Mouse (Mus musculus) limb, embryonic 10.5 days (tissue): ENCODE results near the gene Poc1b. TPM values are rescaled to one million over a fixed set of nuclear protein-coding genes. Genes with fewer than 3 reads are reported as not detected.

Experiments
- DNase-seq: peaks from one replicate; pipeline ENCODE4 v3.0.0-alpha.2; 2017; ENCODE audit warnings: low spot score
- H3K27ac ChIP-seq: fragments of 300-500 bp; sonication (generic); 2 replicates; pipeline ENCODE4 v1.5.1; 2016; ENCODE audit warnings: mild to moderate bottlenecking
- H3K27me3 ChIP-seq: fragments of 300-500 bp; sonication (generic); 2 replicates; pipeline ENCODE4 v1.6.1; 2016; ENCODE audit warnings: low read depth, mild to moderate bottlenecking; ENCODE audit not compliant: poor library complexity, severe bottlenecking
- H3K36me3 ChIP-seq: fragments of 300-500 bp; sonication (generic); 2 replicates; pipeline ENCODE4 v1.6.1; 2016; ENCODE audit warnings: mild to moderate bottlenecking, moderate library complexity
- H3K4me1 ChIP-seq: fragments of 300-500 bp; sonication (generic); 2 replicates; pipeline ENCODE4 v1.6.1; 2016
- H3K4me3 ChIP-seq: fragments of 300-500 bp; sonication (generic); 2 replicates; pipeline ENCODE4 v1.5.1; 2016; ENCODE audit warnings: mild to moderate bottlenecking, moderate library complexity
- H3K9me3 ChIP-seq: fragments of 300-500 bp; sonication (generic); replicated peaks from 2 replicates; pipeline ENCODE4 v1.6.1; 2016; ENCODE audit warnings: mild to moderate bottlenecking
- WGBS: fragments of 180-500 bp; shearing (Covaris S2); methylation state at CpG from one replicate; pipeline ENCODE4 v1.1.7; 2016; 5-methylcytosine and 5-hydroxymethylcytosine counted together
- polyA plus RNA-seq: library from polyadenylated mRNA; unstranded; fragments of >200 nt; fragmentation: Nextera tagmentation; extraction: Ambion mirVana; gene quantifications from 2 replicates; pipeline ENCODE4 v1.2.1, GENCODE M21; 2016

Gene Poc1b
- polyA plus RNA-seq, 1 experiment from 2014 or later: 39.9 TPM

DNA sequence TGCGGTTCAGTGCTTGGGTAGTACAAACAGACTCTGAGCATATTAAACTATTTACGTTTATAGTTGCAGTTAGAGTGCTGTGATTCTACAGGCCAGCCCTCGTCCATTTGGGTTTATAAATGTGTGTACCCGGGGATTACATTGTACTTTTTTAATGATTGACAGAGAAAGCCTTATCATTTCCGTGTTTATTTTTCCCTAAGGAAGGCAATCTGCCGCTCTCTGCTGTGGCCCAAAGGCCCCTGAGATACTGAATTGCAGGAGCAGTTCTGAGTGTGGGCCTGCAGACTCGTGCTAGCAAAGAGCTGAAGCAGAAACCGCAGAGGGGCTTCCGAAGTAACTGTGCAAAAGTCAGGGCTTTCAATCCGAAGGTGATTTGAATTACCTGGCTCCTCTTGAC is 11.0 kb downstream of the Poc1b start:
- Histone ChIP-seq H3K36me3 (no peaks in the 10 kb centered on the region), H3K4me1 (peaks cover 63% of the 10 kb centered on the region), H3K27ac (no peak overlapping the region), H3K27me3 (no peaks in the 10 kb centered on the region), H3K4me3 (no peak overlapping the region), H3K9me3 (no peaks in the 10 kb centered on the region)
- WGBS: 82% methylated on average over 10 of the region's 10 CpGs
- no peak for DNase-seq

GRCm38 (mm10) chr10:99118697-99119096 is 11.9 kb downstream of the Poc1b start:
- 29% methylated on average over 6 of the region's 6 CpGs for WGBS
- Histone ChIP-seq H3K36me3 (no peaks in the 10 kb centered on the region), H3K4me3 (no peak overlapping the region), H3K9me3 (no peaks in the 10 kb centered on the region), H3K27ac (peak overlapping the region; percentile 14; the same call in 1 of the 2 replicates), H3K4me1 (peaks cover 58% of the 10 kb centered on the region), H3K27me3 (no peaks in the 10 kb centered on the region)
- peak; percentile 66 for DNase-seq

GRCm38 (mm10) chr10:99119471-99119870 is 12.6 kb downstream of the Poc1b start:
- no peaks in the 10 kb centered on the region for H3K9me3 ChIP-seq
- DNase-seq: no peak
- H3K27me3 ChIP-seq: no peaks in the 10 kb centered on the region
- whole genome bisulfite sequencing: 86% methylated on average over 4 of the region's 4 CpGs
- peaks cover 51% of the 10 kb centered on the region for H3K4me1 ChIP-seq
- 0 out of 2 replicates have a peak overlapping the region, but pooled peaks have one; percentile 14 for H3K27ac ChIP-seq
- no peaks in the 10 kb centered on the region for H3K36me3 ChIP-seq
- no peak overlapping the region for H3K4me3 ChIP-seq

- Histone ChIP-seq H3K36me3 (peaks cover 51% of the 10 kb centered on the region), H3K27me3 (no peaks in the 10 kb centered on the region), H3K27ac (peak within 1 kb of the TSS; percentile 36; the same call in 1 of the 2 replicates), H3K9me3 (no peaks in the 10 kb centered on the region), H3K4me1 (peaks cover 15% of the 10 kb centered on the region; the same call in 1 of the 2 replicates), H3K4me3 (no peak within 1 kb of the TSS)
- DNase-seq: no peak
- 91% methylated on average over 4 of the region's 4 CpGs for WGBS
Observed at GRCm38 (mm10) chr10:99126225-99126624, 19.4 kb downstream of the Poc1b start, which contains the start of gene Phxr2. TSS of gene Phxr2 (minus strand) at chr10:99126325.

- H3K4me3 ChIP-seq: no peak overlapping the region
- no peak for DNase-seq
- peak overlapping the region; percentile 36; the same call in 1 of the 2 replicates for H3K27ac ChIP-seq
- no peaks in the 10 kb centered on the region for H3K9me3 ChIP-seq
- H3K27me3 ChIP-seq: no peaks in the 10 kb centered on the region
- H3K4me1 ChIP-seq: peaks cover 17% of the 10 kb centered on the region; the same call in 1 of the 2 replicates
- 89% methylated on average over 14 of the region's 14 CpGs for WGBS
- H3K36me3 ChIP-seq: peaks cover 57% of the 10 kb centered on the region
Observed at GRCm38 (mm10) chr10:99126954-99127353, 20.1 kb downstream of the Poc1b start.

- H3K36me3 ChIP-seq: peaks cover 65% of the 10 kb centered on the region
- no peaks in the 10 kb centered on the region for H3K27me3 ChIP-seq
- H3K27ac ChIP-seq: no peak overlapping the region
- WGBS: 80% methylated on average over 11 of the region's 11 CpGs
- no peak for DNase-seq
- H3K4me3 ChIP-seq: no peak overlapping the region
- H3K4me1 ChIP-seq: peaks cover 17% of the 10 kb centered on the region; the same call in 1 of the 2 replicates
- no peaks in the 10 kb centered on the region for H3K9me3 ChIP-seq
Observed at GRCm38 (mm10) chr10:99127691-99128261, 20.9 kb downstream of the Poc1b start.

DNA sequence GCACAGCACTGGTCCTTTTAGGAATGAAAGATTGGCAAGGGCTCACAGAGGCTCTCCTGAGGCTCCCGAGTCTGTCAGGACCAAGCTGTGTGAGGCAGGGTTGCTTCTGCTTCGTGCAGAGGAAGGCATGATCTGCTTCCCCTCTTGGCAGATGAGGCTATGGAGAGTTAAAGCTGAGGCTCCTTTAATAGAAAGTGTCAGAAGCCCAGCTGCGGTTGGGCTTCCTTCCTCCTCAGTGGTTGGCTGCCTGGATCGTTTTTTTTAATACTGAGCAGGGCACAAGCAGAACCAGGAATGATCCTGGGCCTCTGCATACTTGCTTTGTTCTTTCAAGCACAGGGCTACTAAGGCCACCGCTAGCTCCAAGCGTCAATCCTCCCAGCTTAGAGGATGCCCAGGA is 23.8 kb downstream of the Poc1b start:
- Histone ChIP-seq H3K4me1 (peaks cover 17% of the 10 kb centered on the region; the same call in 1 of the 2 replicates), H3K9me3 (no peaks in the 10 kb centered on the region), H3K27ac (0 out of 2 replicates have a peak overlapping the region, but pooled peaks have one; percentile 0), H3K27me3 (no peaks in the 10 kb centered on the region), H3K36me3 (peaks cover 72% of the 10 kb centered on the region), H3K4me3 (no peak overlapping the region)
- no peak for DNase-seq
- 62% methylated on average over 6 of the region's 6 CpGs for WGBS

- no peak for DNase-seq
- H3K4me1 ChIP-seq: peaks cover 17% of the 10 kb centered on the region; the same call in 1 of the 2 replicates
- no peaks in the 10 kb centered on the region for H3K27me3 ChIP-seq
- 0 out of 2 replicates have a peak overlapping the region, but pooled peaks have one; percentile 0 for H3K27ac ChIP-seq
- 65% methylated on average over 5 of the region's 5 CpGs for WGBS
- H3K4me3 ChIP-seq: no peak overlapping the region
- H3K36me3 ChIP-seq: peaks cover 76% of the 10 kb centered on the region
- H3K9me3 ChIP-seq: no peaks in the 10 kb centered on the region
Observed at GRCm38 (mm10) chr10:99131298-99131697, 24.5 kb downstream of the Poc1b start.

- peaks cover 13% of the 10 kb centered on the region; the same call in 1 of the 2 replicates for H3K4me1 ChIP-seq
- peaks cover 75% of the 10 kb centered on the region for H3K36me3 ChIP-seq
- H3K9me3 ChIP-seq: no peaks in the 10 kb centered on the region
- no peak overlapping the region for H3K27ac ChIP-seq
- H3K4me3 ChIP-seq: no peak overlapping the region
- WGBS: 83% methylated on average over 6 of the region's 6 CpGs
- no peaks in the 10 kb centered on the region for H3K27me3 ChIP-seq
- DNase-seq: no peak
Observed at GRCm38 (mm10) chr10:99132189-99132588, 25.4 kb downstream of the Poc1b start.

GRCm38 (mm10) chr10:99132595-99133272 is 25.9 kb downstream of the Poc1b start:
- peaks cover 70% of the 10 kb centered on the region for H3K36me3 ChIP-seq
- H3K4me1 ChIP-seq: peaks cover 11% of the 10 kb centered on the region; the same call in 1 of the 2 replicates
- no peaks in the 10 kb centered on the region for H3K27me3 ChIP-seq
- WGBS: 93% methylated on average over 11 of the region's 11 CpGs
- H3K4me3 ChIP-seq: no peak overlapping the region
- no peak overlapping the region for H3K27ac ChIP-seq
- H3K9me3 ChIP-seq: no peaks in the 10 kb centered on the region
- DNase-seq: peak; percentile 21

DNA sequence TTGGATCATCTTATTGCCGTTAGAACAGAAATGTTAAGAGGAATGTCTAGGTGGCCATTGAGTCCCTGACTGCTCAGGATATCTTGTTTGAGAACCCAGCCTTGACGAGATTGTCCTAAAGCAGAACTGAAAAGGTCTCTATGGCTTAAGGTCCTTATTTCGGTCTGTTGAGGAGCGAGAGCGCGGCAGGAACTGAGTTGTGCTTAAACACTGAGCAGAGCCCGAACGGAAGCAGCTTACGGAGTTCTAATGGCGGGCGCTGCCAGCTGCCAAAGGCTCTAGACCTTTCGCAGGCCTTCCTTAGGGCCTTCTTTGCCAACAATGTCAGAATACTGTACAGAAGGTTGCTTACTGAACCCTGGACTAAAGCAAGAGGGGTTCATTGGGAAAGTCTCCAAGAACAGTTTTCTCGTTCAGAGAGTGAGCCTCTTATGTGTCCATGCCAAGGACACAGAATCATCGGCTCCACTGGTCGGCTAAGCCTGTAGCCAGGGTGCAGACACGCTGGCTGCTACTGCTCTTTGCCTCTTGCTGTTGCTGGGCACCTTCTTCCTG is 26.6 kb downstream of the Poc1b start:
- no peak overlapping the region for H3K4me3 ChIP-seq
- peaks cover 68% of the 10 kb centered on the region for H3K36me3 ChIP-seq
- H3K4me1 ChIP-seq: peaks cover 9% of the 10 kb centered on the region; the same call in 1 of the 2 replicates
- 94% methylated on average over 16 of the region's 16 CpGs for WGBS
- no peak for DNase-seq
- H3K9me3 ChIP-seq: no peaks in the 10 kb centered on the region
- no peak overlapping the region for H3K27ac ChIP-seq
- H3K27me3 ChIP-seq: no peaks in the 10 kb centered on the region

DNA sequence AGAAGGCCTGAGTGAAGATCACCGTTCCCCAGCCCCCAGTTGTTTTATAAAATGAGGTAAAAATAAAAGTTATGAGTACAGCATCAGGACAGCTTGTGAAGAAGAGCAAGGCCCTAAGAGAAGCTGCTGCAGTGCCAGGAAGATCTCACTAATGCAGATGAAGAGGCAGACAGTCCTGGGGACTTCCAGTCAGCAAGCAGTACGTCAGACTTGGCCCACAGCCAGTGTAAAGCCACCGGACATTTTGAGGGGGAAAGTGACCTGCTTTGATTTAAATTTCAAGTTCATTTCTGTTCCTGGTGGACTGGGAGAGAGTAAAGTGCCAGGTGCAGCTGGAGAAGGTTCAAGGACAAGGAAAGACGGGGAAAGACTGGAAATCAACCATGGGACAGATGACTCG is 29.5 kb downstream of the Poc1b start:
- no peak overlapping the region for H3K4me3 ChIP-seq
- H3K4me1 ChIP-seq: peaks cover under 1% of the 10 kb centered on the region; the same call in 1 of the 2 replicates
- WGBS: 94% methylated on average over 5 of the region's 5 CpGs
- H3K36me3 ChIP-seq: peaks cover 53% of the 10 kb centered on the region
- no peaks in the 10 kb centered on the region for H3K9me3 ChIP-seq
- no peaks in the 10 kb centered on the region for H3K27me3 ChIP-seq
- no peak for DNase-seq
- no peak overlapping the region for H3K27ac ChIP-seq

DNA sequence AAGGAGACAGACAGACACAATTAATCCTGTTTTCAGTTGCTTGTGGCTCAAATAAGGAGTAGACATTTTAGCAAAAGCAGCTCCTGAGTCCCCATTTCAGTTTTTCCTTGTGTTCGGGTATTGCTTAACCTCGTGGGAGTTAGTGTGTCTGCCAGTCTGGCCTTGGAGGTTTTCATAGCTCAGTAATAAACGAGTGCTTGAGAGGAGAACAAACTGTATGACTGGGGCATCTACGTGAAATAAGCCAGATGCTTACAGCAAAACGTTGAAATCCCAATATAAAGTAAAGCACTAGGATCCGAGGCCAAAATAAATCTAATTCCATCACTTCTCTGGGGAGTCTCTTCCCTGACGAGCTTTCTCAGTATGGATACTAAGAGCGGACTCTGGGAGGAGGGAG is 38.8 kb downstream of the Poc1b start:
- Histone ChIP-seq H3K9me3 (no peaks in the 10 kb centered on the region), H3K27ac (no peak overlapping the region), H3K36me3 (peaks cover 43% of the 10 kb centered on the region), H3K4me3 (no peak overlapping the region), H3K4me1 (no peaks in the 10 kb centered on the region), H3K27me3 (no peaks in the 10 kb centered on the region)
- DNase-seq: no peak
- 91% methylated on average over 8 of the region's 8 CpGs for WGBS
